Mouse (Mus musculus): Measurements from ENCODE around the gene Arrb1. TPM values are rescaled to one million over a fixed set of nuclear protein-coding genes. Genes with fewer than 3 reads are reported as not detected.

Gene Arrb1
- polyA plus RNA-seq, 1 experiment from 2014 or later: 20.6 TPM

DNA sequence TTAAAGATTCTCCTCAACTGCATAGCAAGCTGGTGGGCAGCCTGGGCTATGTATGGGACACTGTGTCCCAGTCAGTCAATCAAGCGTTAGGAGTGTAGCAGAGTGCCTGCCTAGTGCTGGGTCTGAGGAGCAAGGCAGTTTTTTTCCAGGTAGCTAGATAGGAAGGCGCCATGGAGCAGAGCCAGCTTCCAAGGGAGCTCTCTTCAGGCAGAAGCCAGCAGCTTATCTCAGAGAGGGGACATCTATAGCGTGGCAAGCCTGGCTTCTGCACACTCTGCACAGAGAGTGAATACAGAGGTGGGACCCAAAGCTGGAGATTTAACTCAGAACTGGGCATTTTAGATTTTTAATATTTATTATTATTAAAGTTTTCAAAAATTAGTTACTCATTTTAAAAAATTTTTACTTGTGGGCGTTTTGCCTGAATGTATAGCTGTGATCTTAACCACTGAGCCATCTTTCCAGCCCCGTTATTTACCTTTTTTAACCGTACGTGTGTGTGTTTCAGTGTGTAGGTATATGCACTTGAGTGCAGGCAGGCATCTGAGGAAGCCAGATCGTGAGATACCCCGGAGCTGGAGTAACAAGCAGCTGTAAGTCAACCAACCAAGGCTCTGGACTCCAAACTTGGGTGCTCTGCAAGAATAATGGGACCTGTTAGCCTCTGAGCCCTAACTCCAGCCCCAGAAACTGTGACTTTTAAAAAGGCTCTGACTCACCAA lies 19.0 kb upstream of the Arrb1 start:
- 66% methylated on average over 9 of the region's 9 CpGs for WGBS
- H3K4me3 ChIP-seq (ENCODE audit: low read length): no peak overlapping the region
- no peaks in the 10 kb centered on the region for H3K27me3 ChIP-seq (ENCODE audit: control insufficient read depth, insufficient read depth, low read depth, low read length)
- no peaks in the 10 kb centered on the region for H3K36me3 ChIP-seq (ENCODE audit: control insufficient read depth, insufficient read depth, low read length)
- H3K4me2 ChIP-seq (ENCODE audit: low read depth, low read length): no peak overlapping the region
- no peak overlapping the region for H3K27ac ChIP-seq (ENCODE audit: low read length)
- peaks cover 8% of the 10 kb centered on the region for H3K4me1 ChIP-seq (replicated peaks; ENCODE audit: control insufficient read depth, insufficient read depth, low read length)
- H3K9ac ChIP-seq (ENCODE audit: low read length): no peak overlapping the region
- H3K9me3 ChIP-seq (ENCODE audit: control insufficient read depth, low read length): no peaks in the 10 kb centered on the region
- ATAC-seq (ENCODE audit: low read depth): no peak

DNA sequence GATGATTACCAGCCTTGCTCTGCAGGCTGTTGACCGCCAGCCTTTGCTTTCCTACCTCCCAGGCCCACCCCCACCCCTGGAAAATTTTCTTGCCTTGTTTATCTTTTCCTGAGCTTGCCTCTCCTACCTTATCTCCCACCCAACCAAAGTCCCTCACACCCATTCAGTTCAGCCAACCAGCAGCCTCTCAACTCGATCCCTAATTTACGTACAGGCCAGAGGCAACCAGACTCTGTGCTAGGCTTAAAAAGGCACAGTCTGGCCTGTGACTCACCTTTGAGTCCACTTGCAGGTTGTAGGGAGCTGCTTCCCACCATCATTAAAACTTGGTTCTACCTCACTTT lies 18.5 kb upstream of the Arrb1 start:
- ATAC-seq (ENCODE audit: low read depth): no peak
- H3K4me3 ChIP-seq (ENCODE audit: low read length): no peak overlapping the region
- H3K36me3 ChIP-seq (ENCODE audit: control insufficient read depth, insufficient read depth, low read length): no peaks in the 10 kb centered on the region
- H3K27me3 ChIP-seq (ENCODE audit: control insufficient read depth, insufficient read depth, low read depth, low read length): no peaks in the 10 kb centered on the region
- H3K9me3 ChIP-seq (ENCODE audit: control insufficient read depth, low read length): no peaks in the 10 kb centered on the region
- 60% methylated on average over 3 of the region's 3 CpGs for WGBS
- H3K9ac ChIP-seq (ENCODE audit: low read length): no peak overlapping the region
- H3K4me1 ChIP-seq (replicated peaks; ENCODE audit: control insufficient read depth, insufficient read depth, low read length): peaks cover 8% of the 10 kb centered on the region
- H3K27ac ChIP-seq (ENCODE audit: low read length): no peak overlapping the region
- H3K4me2 ChIP-seq (ENCODE audit: low read depth, low read length): no peak overlapping the region

DNA sequence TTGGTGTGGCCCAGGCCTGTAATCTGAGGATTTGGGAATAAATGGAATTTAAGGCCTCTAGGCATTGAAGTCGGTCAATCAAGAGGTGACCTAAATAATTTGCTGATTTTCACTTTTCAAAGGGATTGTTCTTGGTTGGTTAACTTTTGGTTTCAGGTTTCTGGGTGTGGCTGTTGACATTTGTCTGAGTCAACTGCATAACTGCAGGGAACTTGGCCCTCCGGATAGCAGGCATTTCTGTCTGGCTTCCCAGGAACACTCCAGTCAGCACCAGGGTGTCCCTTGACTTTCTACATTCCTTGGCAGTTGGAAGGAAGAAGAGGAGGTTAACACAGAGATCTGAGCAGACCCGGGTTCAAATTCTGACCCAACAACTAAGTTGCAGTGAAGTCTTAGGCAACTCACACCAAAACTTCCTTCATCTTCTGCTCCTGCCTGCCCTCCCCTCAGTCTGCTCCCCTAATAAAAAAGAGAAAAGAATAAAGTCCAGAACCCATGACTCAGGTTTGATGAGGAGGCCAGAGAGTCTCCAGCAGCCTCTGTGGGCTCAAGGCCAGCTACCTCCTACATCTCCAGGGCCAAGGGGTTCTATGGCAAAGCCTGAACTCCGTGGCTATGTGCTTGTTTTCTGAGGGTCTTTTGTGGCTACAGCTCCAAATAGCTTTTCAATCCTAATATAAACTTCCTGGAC lies 16.2 kb upstream of the Arrb1 start:
- ATAC-seq (ENCODE audit: low read depth): peak; percentile 41; the same call in 1 of the 2 replicates
- no peaks in the 10 kb centered on the region for H3K36me3 ChIP-seq (ENCODE audit: control insufficient read depth, insufficient read depth, low read length)
- H3K4me3 ChIP-seq (ENCODE audit: low read length): no peak overlapping the region
- H3K4me1 ChIP-seq (replicated peaks; ENCODE audit: control insufficient read depth, insufficient read depth, low read length): peaks cover 12% of the 10 kb centered on the region
- no peaks in the 10 kb centered on the region for H3K9me3 ChIP-seq (ENCODE audit: control insufficient read depth, low read length)
- H3K27me3 ChIP-seq (ENCODE audit: control insufficient read depth, insufficient read depth, low read depth, low read length): no peaks in the 10 kb centered on the region
- WGBS: 43% methylated on average over 4 of the region's 4 CpGs
- peak overlapping the region; percentile 65 for H3K27ac ChIP-seq (ENCODE audit: low read length)
- H3K4me2 ChIP-seq (ENCODE audit: low read depth, low read length): no peak overlapping the region
- H3K9ac ChIP-seq (ENCODE audit: low read length): no peak overlapping the region

DNA sequence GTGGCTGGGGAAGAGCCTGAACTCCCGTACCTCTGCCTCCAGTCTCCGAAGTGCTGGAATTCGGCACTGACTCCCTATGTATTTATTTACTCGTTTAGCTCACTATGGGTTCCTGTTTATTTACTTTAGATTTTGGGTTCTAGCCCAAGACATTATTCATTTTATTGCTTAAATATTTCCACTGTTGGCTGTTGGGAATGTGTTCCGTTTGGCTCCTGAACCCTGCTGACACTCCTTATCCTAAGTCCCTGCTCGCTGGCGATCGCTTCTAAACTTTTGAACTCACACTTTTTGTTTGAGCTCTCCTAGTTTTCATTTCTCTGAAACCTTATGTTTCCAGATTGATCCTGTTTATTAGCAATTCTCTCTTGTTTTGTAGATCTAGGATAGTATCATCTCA lies 12.1 kb upstream of the Arrb1 start:
- Histone ChIP-seq H3K36me3 (ENCODE audit: control insufficient read depth, insufficient read depth, low read length) (no peaks in the 10 kb centered on the region), H3K27me3 (ENCODE audit: control insufficient read depth, insufficient read depth, low read depth, low read length) (no peaks in the 10 kb centered on the region), H3K9me3 (ENCODE audit: control insufficient read depth, low read length) (no peaks in the 10 kb centered on the region), H3K9ac (ENCODE audit: low read length) (no peak overlapping the region), H3K4me2 (ENCODE audit: low read depth, low read length) (no peak overlapping the region), H3K4me1 (replicated peaks; ENCODE audit: control insufficient read depth, insufficient read depth, low read length) (peaks cover 12% of the 10 kb centered on the region), H3K4me3 (ENCODE audit: low read length) (no peak overlapping the region), H3K27ac (ENCODE audit: low read length) (no peak overlapping the region; the same call in 1 of the 2 replicates)
- WGBS: 36% methylated on average over 8 of the region's 8 CpGs
- peak; percentile 91 for ATAC-seq (ENCODE audit: low read depth)

DNA sequence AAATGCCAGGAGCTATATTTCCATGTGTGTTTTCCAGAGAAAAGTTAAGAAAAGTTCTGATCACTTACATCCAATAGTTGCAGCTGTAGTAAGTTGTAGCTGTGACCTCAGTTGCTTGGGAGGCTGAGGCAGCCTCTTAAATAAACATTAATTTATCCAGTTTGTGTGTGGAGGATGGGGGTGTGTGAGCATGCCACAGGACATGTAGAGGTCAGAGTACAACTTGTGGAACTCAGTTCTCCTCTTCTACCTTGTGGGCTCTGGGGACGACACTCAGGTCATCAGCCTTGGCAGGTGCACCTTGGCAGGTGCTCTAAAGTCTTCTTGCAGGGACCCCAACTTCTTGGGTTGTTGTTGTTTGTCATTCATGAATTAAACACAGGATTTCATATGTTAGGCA lies 11.4 kb upstream of the Arrb1 start:
- no peak overlapping the region for H3K9ac ChIP-seq (ENCODE audit: low read length)
- ATAC-seq (ENCODE audit: low read depth): no peak
- H3K4me1 ChIP-seq (replicated peaks; ENCODE audit: control insufficient read depth, insufficient read depth, low read length): peaks cover 12% of the 10 kb centered on the region
- peak overlapping the region; percentile 78 for H3K27ac ChIP-seq (ENCODE audit: low read length)
- H3K36me3 ChIP-seq (ENCODE audit: control insufficient read depth, insufficient read depth, low read length): no peaks in the 10 kb centered on the region
- H3K4me3 ChIP-seq (ENCODE audit: low read length): no peak overlapping the region
- H3K4me2 ChIP-seq (ENCODE audit: low read depth, low read length): no peak overlapping the region
- H3K27me3 ChIP-seq (ENCODE audit: control insufficient read depth, insufficient read depth, low read depth, low read length): no peaks in the 10 kb centered on the region
- H3K9me3 ChIP-seq (ENCODE audit: control insufficient read depth, low read length): no peaks in the 10 kb centered on the region
- WGBS: 66% methylated on average over 1 of the region's 1 CpGs

DNA sequence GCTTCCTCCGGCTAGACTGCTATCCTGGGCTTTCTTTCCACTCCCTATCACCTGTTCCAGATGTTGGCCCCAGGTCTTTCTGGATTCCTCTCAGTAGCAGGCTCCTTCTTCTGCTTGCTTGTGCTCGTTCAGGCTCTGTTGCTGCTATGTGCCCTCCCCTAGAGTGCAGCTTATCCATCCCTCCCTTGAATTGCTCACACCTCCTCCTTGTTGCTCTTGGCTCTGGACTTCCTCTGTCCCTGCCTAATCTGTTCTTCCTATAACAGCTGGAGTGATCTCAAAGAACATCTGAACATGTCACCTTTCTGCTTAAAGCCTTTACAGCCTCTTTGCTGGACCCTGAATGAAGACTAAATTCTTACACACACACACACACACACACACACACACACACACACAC lies 6.7 kb upstream of the Arrb1 start:
- Histone ChIP-seq H3K27ac (ENCODE audit: low read length) (no peak overlapping the region), H3K9ac (ENCODE audit: low read length) (no peak overlapping the region), H3K9me3 (ENCODE audit: control insufficient read depth, low read length) (no peaks in the 10 kb centered on the region), H3K4me3 (ENCODE audit: low read length) (no peak overlapping the region), H3K4me1 (replicated peaks; ENCODE audit: control insufficient read depth, insufficient read depth, low read length) (peaks cover 4% of the 10 kb centered on the region; the same call in 1 of the 2 replicates), H3K36me3 (ENCODE audit: control insufficient read depth, insufficient read depth, low read length) (no peaks in the 10 kb centered on the region), H3K4me2 (ENCODE audit: low read depth, low read length) (no peak overlapping the region), H3K27me3 (ENCODE audit: control insufficient read depth, insufficient read depth, low read depth, low read length) (no peaks in the 10 kb centered on the region)
- WGBS: 43% methylated on average over 2 of the region's 2 CpGs
- ATAC-seq (ENCODE audit: low read depth): no peak

DNA sequence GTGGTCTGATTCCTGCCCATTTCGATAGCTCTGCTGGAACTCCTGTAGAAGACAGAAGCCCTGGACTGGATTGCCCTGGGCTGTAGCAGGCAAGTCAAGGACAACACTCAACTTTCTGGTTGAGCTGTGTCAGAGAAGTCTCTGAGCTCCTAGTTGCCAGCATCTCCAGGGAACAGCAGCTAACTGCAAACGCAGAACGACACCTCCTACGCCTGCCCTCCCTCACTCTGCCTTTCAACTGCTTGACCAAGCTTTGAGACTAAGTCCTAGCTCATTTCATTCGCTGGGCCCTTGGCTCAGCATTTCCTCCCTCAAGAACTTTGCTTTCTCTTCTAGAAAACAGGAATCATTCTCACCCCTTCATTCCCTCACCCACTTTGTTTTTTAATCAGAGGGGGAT lies 5.9 kb upstream of the Arrb1 start:
- H3K4me2 ChIP-seq (ENCODE audit: low read depth, low read length): no peak overlapping the region
- H3K4me3 ChIP-seq (ENCODE audit: low read length): no peak overlapping the region
- no peaks in the 10 kb centered on the region; the same call in 1 of the 2 replicates for H3K4me1 ChIP-seq (replicated peaks; ENCODE audit: control insufficient read depth, insufficient read depth, low read length)
- H3K9me3 ChIP-seq (ENCODE audit: control insufficient read depth, low read length): no peaks in the 10 kb centered on the region
- no peak for ATAC-seq (ENCODE audit: low read depth)
- no peaks in the 10 kb centered on the region for H3K36me3 ChIP-seq (ENCODE audit: control insufficient read depth, insufficient read depth, low read length)
- H3K9ac ChIP-seq (ENCODE audit: low read length): no peak overlapping the region
- no peak overlapping the region; the same call in 1 of the 2 replicates for H3K27ac ChIP-seq (ENCODE audit: low read length)
- no peaks in the 10 kb centered on the region for H3K27me3 ChIP-seq (ENCODE audit: control insufficient read depth, insufficient read depth, low read depth, low read length)
- WGBS: 35% methylated on average over 5 of the region's 5 CpGs

DNA sequence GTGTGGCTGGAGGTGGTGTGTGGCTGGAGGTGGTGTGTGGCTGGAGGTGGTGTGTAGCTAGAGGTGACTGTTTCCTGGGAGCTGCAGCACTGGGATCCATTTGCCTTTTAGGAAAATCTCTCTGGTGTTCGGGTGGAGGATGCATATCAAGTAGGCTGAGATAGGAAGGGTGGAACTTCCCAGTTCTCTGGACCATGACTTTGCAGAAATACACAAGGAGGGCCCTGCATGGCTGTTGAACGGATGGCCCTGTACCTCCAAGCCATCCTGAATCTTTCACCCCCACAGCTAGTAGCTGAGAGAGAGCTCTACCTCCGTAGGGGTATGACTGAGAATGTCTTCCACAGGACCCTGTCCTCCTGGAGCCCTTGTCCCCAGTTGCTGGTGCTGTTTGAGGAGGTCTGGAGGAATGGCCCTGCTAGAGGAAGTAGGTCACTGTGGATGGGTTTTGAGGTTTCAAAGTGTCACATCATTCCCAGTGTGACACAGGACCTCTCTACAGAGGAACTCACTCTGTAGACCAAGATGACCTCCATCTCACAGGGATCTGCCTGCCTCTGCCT lies 3.8 kb upstream of the Arrb1 start:
- Histone ChIP-seq H3K4me2 (ENCODE audit: low read depth, low read length) (no peak overlapping the region), H3K27ac (ENCODE audit: low read length) (no peak overlapping the region), H3K36me3 (ENCODE audit: control insufficient read depth, insufficient read depth, low read length) (no peaks in the 10 kb centered on the region), H3K9me3 (ENCODE audit: control insufficient read depth, low read length) (no peaks in the 10 kb centered on the region), H3K9ac (ENCODE audit: low read length) (no peak overlapping the region), H3K27me3 (ENCODE audit: control insufficient read depth, insufficient read depth, low read depth, low read length) (no peaks in the 10 kb centered on the region), H3K4me3 (ENCODE audit: low read length) (no peak overlapping the region), H3K4me1 (replicated peaks; ENCODE audit: control insufficient read depth, insufficient read depth, low read length) (peaks cover 6% of the 10 kb centered on the region; the same call in 1 of the 2 replicates)
- ATAC-seq (ENCODE audit: low read depth): no peak
- 87% methylated on average over 3 of the region's 3 CpGs for WGBS

DNA sequence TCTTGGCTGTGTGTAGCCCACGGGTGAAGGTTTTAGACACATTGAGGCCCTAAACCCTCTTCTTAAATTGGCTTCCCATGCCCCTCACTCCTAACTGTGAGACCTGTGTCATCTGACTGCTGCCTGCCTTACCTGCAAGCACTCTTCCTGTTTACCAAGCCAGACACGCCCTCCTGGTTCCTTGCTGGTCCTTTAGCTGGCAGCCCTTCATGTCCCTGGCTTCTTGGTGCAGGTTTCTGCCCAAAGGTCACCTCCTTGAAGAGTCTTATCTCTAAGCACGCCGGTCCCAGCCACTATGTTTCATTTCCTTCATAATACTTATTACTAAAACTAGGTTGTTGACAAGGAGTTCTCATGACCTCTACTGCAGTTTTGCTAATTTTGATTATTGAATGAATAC lies 2.7 kb upstream of the Arrb1 start:
- WGBS: 48% methylated on average over 4 of the region's 4 CpGs

More for the DNA sequence above, 2.7 kb upstream of the Arrb1 start:
- Histone ChIP-seq H3K4me1 (replicated peaks; ENCODE audit: control insufficient read depth, insufficient read depth, low read length) (peaks cover 14% of the 10 kb centered on the region), H3K9me3 (ENCODE audit: control insufficient read depth, low read length) (no peaks in the 10 kb centered on the region), H3K27ac (ENCODE audit: low read length) (no peak overlapping the region), H3K4me2 (ENCODE audit: low read depth, low read length) (no peak overlapping the region), H3K27me3 (ENCODE audit: control insufficient read depth, insufficient read depth, low read depth, low read length) (no peaks in the 10 kb centered on the region), H3K4me3 (ENCODE audit: low read length) (no peak overlapping the region), H3K36me3 (ENCODE audit: control insufficient read depth, insufficient read depth, low read length) (no peaks in the 10 kb centered on the region), H3K9ac (ENCODE audit: low read length) (no peak overlapping the region)
- no peak for ATAC-seq (ENCODE audit: low read depth)
